In genomic region chr7:120727581-120727980, GRCm38 (mm10) we compare ENCODE assay signal across 9 mouse cellular contexts. TPM values are rescaled to one million over a fixed set of nuclear protein-coding genes. Genes with fewer than 3 reads are reported as not detected.
DNase-seq lines count a peak whose midpoint lies in the region; ATAC-seq and TF ChIP-seq lines count a peak whose summit lies in the region.
"Had no signal": no experiment of that assay in that cellular context is flagged by ENCODE, and none has a peak within 500 bp of the region (broad histone marks: within the 10 kb centered on the region; RNA-seq: fewer than 3 reads in every experiment).

No protein-coding gene starts in this region.

- no peaks in the 10 kb centered on the region for H3K27me3 ChIP-seq in hindbrain, postnatal 0 days (ENCODE audit: insufficient read depth, low read length)
- no peaks in the 10 kb centered on the region for H3K27me3 ChIP-seq in hindbrain, embryonic 10.5 days (ENCODE audit: insufficient read depth, poor library complexity, severe bottlenecking)
- no peaks in the 10 kb centered on the region for H3K27me3 ChIP-seq in E14TG2a.4 (ENCODE audit: insufficient read depth, low read length)
- no peaks in the 10 kb centered on the region for H3K27me3 ChIP-seq in intestine, postnatal 0 days (replicated peaks; ENCODE audit: control insufficient read depth, insufficient read depth, low read length)
- no peaks in the 10 kb centered on the region for H3K27me3 ChIP-seq in midbrain, embryonic 16.5 days (ENCODE audit: control insufficient read depth, insufficient read depth, low read depth, low read length)
- H3K27me3 ChIP-seq: heart, embryonic 13.5 days had no signal

- H3K4me3 ChIP-seq in hindbrain, postnatal 0 days (ENCODE audit: low read length): no peak overlapping the region
- H3K4me3 ChIP-seq in hindbrain, embryonic 10.5 days: no peak overlapping the region
- H3K4me3 ChIP-seq in E14TG2a.4 (replicated peaks; ENCODE audit: low read length): no peak overlapping the region
- H3K4me3 ChIP-seq in intestine, postnatal 0 days (ENCODE audit: low read depth, low read length): no peak overlapping the region
- H3K4me3 ChIP-seq in midbrain, embryonic 16.5 days (ENCODE audit: low read depth, low read length): no peak overlapping the region
- H3K4me3 ChIP-seq: heart, embryonic 13.5 days had no signal

- no peak overlapping the region for H3K27ac ChIP-seq in hindbrain, postnatal 0 days
- H3K27ac ChIP-seq in hindbrain, embryonic 10.5 days: no peak overlapping the region
- H3K27ac ChIP-seq in intestine, postnatal 0 days (ENCODE audit: low read depth, low read length): no peak overlapping the region
- no peak overlapping the region for H3K27ac ChIP-seq in midbrain, embryonic 16.5 days (ENCODE audit: low read length)
- H3K27ac ChIP-seq: heart, embryonic 13.5 days had no signal

- no peak overlapping the region for H3K4me2 ChIP-seq in hindbrain, postnatal 0 days (ENCODE audit: low read depth, low read length)
- H3K4me2 ChIP-seq in intestine, postnatal 0 days (replicated peaks; ENCODE audit: low read depth): no peak overlapping the region
- H3K4me2 ChIP-seq in midbrain, embryonic 16.5 days (ENCODE audit: low read length): no peak overlapping the region
- H3K4me2 ChIP-seq: heart, embryonic 13.5 days had no signal

- H3K4me1 ChIP-seq in hindbrain, postnatal 0 days (ENCODE audit: insufficient read depth, low read length): no peaks in the 10 kb centered on the region
- H3K4me1 ChIP-seq in hindbrain, embryonic 10.5 days (replicated peaks): peaks cover 6% of the 10 kb centered on the region
- H3K4me1 ChIP-seq in E14TG2a.4 (replicated peaks; ENCODE audit: low read depth, low read length): peaks cover 39% of the 10 kb centered on the region
- no peaks in the 10 kb centered on the region for H3K4me1 ChIP-seq in intestine, postnatal 0 days (replicated peaks; ENCODE audit: control insufficient read depth, insufficient read depth, low read length)
- H3K4me1 ChIP-seq in midbrain, embryonic 16.5 days (ENCODE audit: control insufficient read depth, insufficient read depth, low read length): peaks cover 20% of the 10 kb centered on the region

- no peaks in the 10 kb centered on the region for H3K9me3 ChIP-seq in hindbrain, postnatal 0 days (ENCODE audit: low read length)
- no peaks in the 10 kb centered on the region for H3K9me3 ChIP-seq in hindbrain, embryonic 10.5 days
- H3K9me3 ChIP-seq in E14TG2a.4 (ENCODE audit: low read length): no peaks in the 10 kb centered on the region
- H3K9me3 ChIP-seq in intestine, postnatal 0 days (ENCODE audit: control insufficient read depth): no peaks in the 10 kb centered on the region
- no peaks in the 10 kb centered on the region for H3K9me3 ChIP-seq in midbrain, embryonic 16.5 days (replicated peaks; ENCODE audit: control insufficient read depth, low read length, poor library complexity, severe bottlenecking)
- H3K9me3 ChIP-seq: heart, embryonic 13.5 days had no signal

- TF ChIP-seq CTCF in hindbrain, postnatal 0 days (IDR thresholded peaks at IDR 0.05; ENCODE audit: low read depth): peak; percentile 54
- peak; percentile 80 for TF ChIP-seq CTCF in E14TG2a.4 (conservative IDR thresholded peaks at IDR 0.05; ENCODE audit: low read length)
- peak; percentile 79 for TF ChIP-seq CTCF in intestine, postnatal 0 days (IDR thresholded peaks at IDR 0.05; ENCODE audit: low read depth)

- DNase-seq in hindbrain, postnatal 0 days (ENCODE audit: low spot score): peak; percentile 17
- no peak for DNase-seq in hindbrain, embryonic 10.5 days (ENCODE audit: low spot score)
- peak; percentile 50 to 73 for DNase-seq in adrenal gland, postnatal 36 days
- DNase-seq in lung, postnatal 25 days (ENCODE audit: low spot score): peak; percentile 55
- DNase-seq in layer of hippocampus, postnatal 36 days: no peak

- no peak overlapping the region for H3K9ac ChIP-seq in hindbrain, postnatal 0 days (replicated peaks; ENCODE audit: low read length)
- no peak overlapping the region for H3K9ac ChIP-seq in intestine, postnatal 0 days (ENCODE audit: low read depth, low read length)
- H3K9ac ChIP-seq in midbrain, embryonic 16.5 days (ENCODE audit: low read depth, low read length): no peak overlapping the region
- H3K9ac ChIP-seq: heart, embryonic 13.5 days had no signal

- no peak for ATAC-seq in hindbrain, postnatal 0 days
- no peak for ATAC-seq in intestine, postnatal 0 days
- no peak for ATAC-seq in midbrain, embryonic 16.5 days

- H3K36me3 ChIP-seq in hindbrain, postnatal 0 days (ENCODE audit: insufficient read depth, low read length): peaks cover 5% of the 10 kb centered on the region; the same call in 1 of the 2 replicates
- H3K36me3 ChIP-seq in hindbrain, embryonic 10.5 days: peaks cover 42% of the 10 kb centered on the region
- H3K36me3 ChIP-seq in E14TG2a.4 (ENCODE audit: insufficient read depth, low read length): peaks cover 40% of the 10 kb centered on the region
- 0 out of 2 replicates have a peak, but pooled peaks cover 4% of the 10 kb centered on the region for H3K36me3 ChIP-seq in intestine, postnatal 0 days (ENCODE audit: control insufficient read depth, insufficient read depth)
- H3K36me3 ChIP-seq in midbrain, embryonic 16.5 days (ENCODE audit: control insufficient read depth, insufficient read depth, low read length): peaks cover 6% of the 10 kb centered on the region; the same call in 1 of the 2 replicates

- 94% methylated on average over 3 of the region's 3 CpGs for WGBS in hindbrain, postnatal 0 days
- WGBS in hindbrain, embryonic 10.5 days: 89% methylated on average over 3 of the region's 3 CpGs
- WGBS in intestine, postnatal 0 days: 93% methylated on average over 3 of the region's 3 CpGs
- 90% methylated on average over 3 of the region's 3 CpGs for WGBS in midbrain, embryonic 16.5 days

RNA-seq across cellular contexts. Expression of gene Vwa3a, which starts 11.5 kb away (rescaled TPM):
- 2.4 and 2.6 TPM in 2 replicates for total RNA-seq in hindbrain, postnatal 0 days (2014; rRNA removed)
- 1.6 and 1.8 TPM in 2 replicates for polyA plus RNA-seq in hindbrain, postnatal 0 days (2015; fragmentation: Nextera tagmentation; extraction: Ambion mirVana)
- 0.49 and 1.3 TPM in 2 replicates for polyA plus RNA-seq in hindbrain, embryonic 10.5 days (2016; fragmentation: Nextera tagmentation; extraction: Ambion mirVana)
- 1 to 10 TPM; 1.1 to 3.8 TPM for total RNA-seq in adrenal gland, postnatal 36 days (2021)
- polyA plus RNA-seq in intestine, postnatal 0 days (2015; fragmentation: Nextera tagmentation; extraction: Ambion mirVana): 0.25 and 0.33 TPM in 2 replicates
- polyA plus RNA-seq in midbrain, embryonic 16.5 days (2015; fragmentation: Nextera tagmentation; extraction: Ambion mirVana): 2.1 and 2.3 TPM in 2 replicates
- 10 to 100 TPM; 14.1 to 16.0 TPM for total RNA-seq in layer of hippocampus, postnatal 36 days (2021)

RNA-seq across cellular contexts. Expression of gene Mosmo, which starts 50.2 kb away (rescaled TPM):
- total RNA-seq in hindbrain, postnatal 0 days (2014; rRNA removed): 18.9 and 24.6 TPM in 2 replicates
- polyA plus RNA-seq in hindbrain, postnatal 0 days (2015; fragmentation: Nextera tagmentation; extraction: Ambion mirVana): 12.2 and 12.3 TPM in 2 replicates
- 10.4 and 13.8 TPM in 2 replicates for polyA plus RNA-seq in hindbrain, embryonic 10.5 days (2016; fragmentation: Nextera tagmentation; extraction: Ambion mirVana)
- total RNA-seq in adrenal gland, postnatal 36 days (2021): 10 to 100 TPM; 46.1 TPM
- 7.0 and 7.4 TPM in 2 replicates for polyA plus RNA-seq in intestine, postnatal 0 days (2015; fragmentation: Nextera tagmentation; extraction: Ambion mirVana)
- polyA plus RNA-seq in midbrain, embryonic 16.5 days (2015; fragmentation: Nextera tagmentation; extraction: Ambion mirVana): 11.3 and 11.7 TPM in 2 replicates
- 10 to 100 TPM; 81.3 to 83.1 TPM for total RNA-seq in layer of hippocampus, postnatal 36 days (2021)

RNA-seq across cellular contexts. Expression of gene Pdzd9, which starts 57.4 kb away (rescaled TPM):
- total RNA-seq in hindbrain, postnatal 0 days (2014; rRNA removed): 0.99 TPM in 1 of 2 replicates, not detected in the other
- polyA plus RNA-seq in hindbrain, postnatal 0 days (2015; fragmentation: Nextera tagmentation; extraction: Ambion mirVana): 0.40 and 0.47 TPM in 2 replicates
- 0.35 and 0.40 TPM in 2 replicates for polyA plus RNA-seq in hindbrain, embryonic 10.5 days (2016; fragmentation: Nextera tagmentation; extraction: Ambion mirVana)
- total RNA-seq in adrenal gland, postnatal 36 days (2021): not detected
- polyA plus RNA-seq in intestine, postnatal 0 days (2015; fragmentation: Nextera tagmentation; extraction: Ambion mirVana): 0.33 and 0.68 TPM in 2 replicates
- polyA plus RNA-seq in midbrain, embryonic 16.5 days (2015; fragmentation: Nextera tagmentation; extraction: Ambion mirVana): 0.48 and 0.55 TPM in 2 replicates
- not detected for total RNA-seq in layer of hippocampus, postnatal 36 days (2021)

Comparison
In these comparisons a context has a peak if more than half of its experiments do, and no peak if none do; other contexts are left out.
1. DNase-seq: peak in hindbrain, postnatal 0 days (single experiment), adrenal gland, postnatal 36 days (2 of 2) and lung, postnatal 25 days (single experiment); none in hindbrain, embryonic 10.5 days (single experiment) and layer of hippocampus, postnatal 36 days (0 of 2).
2. Peak in every context shown above with its lines, with median percentiles within 50 percentile points of each other: CTCF ChIP-seq.